Mouse (Mus musculus): Measurements from ENCODE around the gene Anxa4. TPM values are rescaled to one million over a fixed set of nuclear protein-coding genes. Genes with fewer than 3 reads are reported as not detected.

Gene Anxa4
- polyA plus RNA-seq, 1 experiment from 2014 or later, result 90.4 TPM

DNA sequence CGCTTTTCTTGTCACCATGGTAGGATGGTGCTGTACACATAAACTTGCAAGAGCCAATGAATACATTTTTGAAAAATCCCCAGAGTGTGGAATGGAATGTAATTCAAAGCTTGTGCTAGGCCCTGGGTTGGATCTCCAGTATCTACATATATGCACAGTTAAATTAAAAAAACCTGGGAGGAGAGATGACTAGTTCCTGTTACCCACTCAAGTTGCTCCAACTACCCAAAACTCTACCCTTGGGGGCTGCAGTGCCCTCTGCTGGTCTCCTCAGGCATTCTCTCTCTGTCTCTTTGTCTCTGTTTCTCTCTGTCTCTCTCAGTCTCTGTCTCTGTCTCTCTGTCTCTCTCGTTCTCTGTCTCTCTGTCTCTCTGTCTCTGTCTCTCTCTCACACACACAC, 34.0 kb upstream of the Anxa4 start:
- DNase-seq (no peak), ATAC-seq (ENCODE audit: insufficient read depth) (no peak)
- no peak overlapping the region for H3K9ac ChIP-seq
- no peaks in the 10 kb centered on the region for H3K36me3 ChIP-seq (ENCODE audit: insufficient read depth)
- H3K9me3 ChIP-seq (ENCODE audit: low read depth, low read length), result no peaks in the 10 kb centered on the region
- H3K4me2 ChIP-seq, result no peak overlapping the region
- no peak overlapping the region for H3K4me3 ChIP-seq (ENCODE audit: low read depth, low read length)
- WGBS, result 86% methylated on average over 2 of the region's 2 CpGs
- H3K27me3 ChIP-seq (ENCODE audit: insufficient read depth, low read length), result no peaks in the 10 kb centered on the region; the same call in 1 of the 2 replicates
- H3K27ac ChIP-seq (ENCODE audit: low read depth), result no peak overlapping the region
- peak; percentile 25 for TF ChIP-seq CTCF (IDR thresholded peaks at IDR 0.05; ENCODE audit: low read depth)
- H3K4me1 ChIP-seq (ENCODE audit: insufficient read depth), result 0 out of 2 replicates have a peak, but pooled peaks cover 2% of the 10 kb centered on the region

DNA sequence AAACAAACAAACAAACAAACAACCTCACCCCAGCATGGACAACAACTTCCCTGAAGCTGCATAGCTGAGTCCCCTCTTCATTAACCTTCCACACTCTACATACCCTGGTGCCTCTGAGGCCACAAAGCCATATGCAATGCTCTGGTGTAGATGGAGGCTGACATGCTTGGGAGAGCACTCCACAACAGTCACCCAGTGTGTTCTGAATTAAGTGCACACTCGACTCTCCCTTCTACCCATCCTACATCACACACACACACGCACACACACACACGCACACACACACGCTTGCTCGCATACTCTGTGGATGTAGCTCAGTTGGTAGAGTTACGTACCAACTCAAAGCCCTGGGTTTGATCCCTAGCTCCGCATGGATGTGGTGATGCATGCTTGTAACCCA, 31.0 kb upstream of the Anxa4 start:
- H3K9ac ChIP-seq, result no peak overlapping the region
- H3K27me3 ChIP-seq (ENCODE audit: insufficient read depth, low read length), result no peaks in the 10 kb centered on the region; the same call in 1 of the 2 replicates
- H3K27ac ChIP-seq (ENCODE audit: low read depth), result no peak overlapping the region
- WGBS, result 89% methylated on average over 7 of the region's 7 CpGs
- H3K9me3 ChIP-seq (ENCODE audit: low read depth, low read length), result no peaks in the 10 kb centered on the region
- no peaks in the 10 kb centered on the region for H3K36me3 ChIP-seq (ENCODE audit: insufficient read depth)
- no peak overlapping the region for H3K4me2 ChIP-seq
- H3K4me3 ChIP-seq (ENCODE audit: low read depth, low read length), result no peak overlapping the region
- no peak for DNase-seq
- TF ChIP-seq CTCF (IDR thresholded peaks at IDR 0.05; ENCODE audit: low read depth), result no peak
- 0 out of 2 replicates have a peak, but pooled peaks cover 5% of the 10 kb centered on the region for H3K4me1 ChIP-seq (ENCODE audit: insufficient read depth)
- ATAC-seq (ENCODE audit: insufficient read depth), result no peak

GRCm38 (mm10) chr6:86823824-86824223, 30.4 kb upstream of the Anxa4 start:
- Histone ChIP-seq H3K27me3 (ENCODE audit: insufficient read depth, low read length) (no peaks in the 10 kb centered on the region; the same call in 1 of the 2 replicates), H3K4me3 (ENCODE audit: low read depth, low read length) (no peak overlapping the region), H3K4me2 (no peak overlapping the region), H3K36me3 (ENCODE audit: insufficient read depth) (no peaks in the 10 kb centered on the region), H3K9ac (no peak overlapping the region), H3K9me3 (ENCODE audit: low read depth, low read length) (no peaks in the 10 kb centered on the region), H3K4me1 (ENCODE audit: insufficient read depth) (0 out of 2 replicates have a peak, but pooled peaks cover 5% of the 10 kb centered on the region), H3K27ac (ENCODE audit: low read depth) (no peak overlapping the region)
- no peak for ATAC-seq (ENCODE audit: insufficient read depth)
- 33% methylated on average over 10 of the region's 10 CpGs for WGBS
- TF ChIP-seq CTCF (IDR thresholded peaks at IDR 0.05; ENCODE audit: low read depth), result no peak
- peak; percentile 16 for DNase-seq

GRCm38 (mm10) chr6:86823051-86823431, 29.7 kb upstream of the Anxa4 start:
- H3K9me3 ChIP-seq (ENCODE audit: low read depth, low read length), result no peaks in the 10 kb centered on the region
- DNase-seq, result no peak
- no peak for TF ChIP-seq CTCF (IDR thresholded peaks at IDR 0.05; ENCODE audit: low read depth)
- H3K4me3 ChIP-seq (ENCODE audit: low read depth, low read length), result no peak overlapping the region; the same call in 1 of the 2 replicates
- no peaks in the 10 kb centered on the region; the same call in 1 of the 2 replicates for H3K27me3 ChIP-seq (ENCODE audit: insufficient read depth, low read length)
- H3K9ac ChIP-seq, result no peak overlapping the region
- WGBS, result 25% methylated on average over 9 of the region's 9 CpGs
- 0 out of 2 replicates have a peak, but pooled peaks cover 5% of the 10 kb centered on the region for H3K4me1 ChIP-seq (ENCODE audit: insufficient read depth)
- no peak overlapping the region for H3K27ac ChIP-seq (ENCODE audit: low read depth)
- H3K4me2 ChIP-seq, result peak overlapping the region; percentile 55; the same call in 1 of the 2 replicates
- no peaks in the 10 kb centered on the region for H3K36me3 ChIP-seq (ENCODE audit: insufficient read depth)
- ATAC-seq (ENCODE audit: insufficient read depth), result no peak

DNA sequence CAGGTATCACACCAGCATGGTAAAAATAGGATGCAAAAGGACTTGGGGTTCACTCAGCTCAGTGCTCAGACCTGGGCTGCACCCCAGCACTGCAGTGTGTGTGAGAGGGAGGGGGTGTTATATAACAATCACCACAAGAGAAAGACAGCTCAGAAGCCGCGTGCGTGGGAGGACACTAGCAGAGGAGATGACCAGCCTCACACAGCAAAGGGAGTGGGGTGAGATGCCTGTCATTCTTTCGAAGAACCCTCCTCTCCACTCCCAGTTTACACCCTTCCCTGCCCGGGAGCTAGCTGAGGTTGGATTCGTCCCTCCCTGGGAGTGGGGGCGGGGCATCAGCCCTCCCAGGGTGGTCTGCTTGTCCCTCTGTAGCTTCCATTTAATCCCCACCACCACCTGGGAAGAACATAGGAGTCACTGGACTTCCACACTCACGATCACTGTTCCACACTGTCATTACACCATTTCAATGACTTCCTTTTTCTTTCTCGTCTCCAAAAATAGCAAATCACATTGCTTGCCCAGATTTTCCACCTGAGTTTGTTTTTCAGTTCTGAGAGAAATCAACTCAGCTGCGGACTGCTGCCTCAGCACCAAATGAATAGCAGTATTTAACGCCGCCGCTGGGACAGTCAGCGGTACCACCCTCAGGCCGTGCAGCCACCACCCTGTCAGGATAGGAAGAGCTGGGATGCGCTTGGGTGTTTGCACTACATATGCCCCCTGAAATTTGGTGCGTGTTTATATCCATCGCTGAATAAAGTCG, 29.1 kb upstream of the Anxa4 start:
- Histone ChIP-seq H3K9me3 (ENCODE audit: low read depth, low read length) (no peaks in the 10 kb centered on the region), H3K4me2 (peak overlapping the region; percentile 55), H3K9ac (no peak overlapping the region), H3K27me3 (ENCODE audit: insufficient read depth, low read length) (no peaks in the 10 kb centered on the region; the same call in 1 of the 2 replicates), H3K4me1 (ENCODE audit: insufficient read depth) (0 out of 2 replicates have a peak, but pooled peaks cover 5% of the 10 kb centered on the region), H3K4me3 (ENCODE audit: low read depth, low read length) (peak overlapping the region; percentile 13; the same call in 1 of the 2 replicates), H3K27ac (ENCODE audit: low read depth) (no peak overlapping the region), H3K36me3 (ENCODE audit: insufficient read depth) (no peaks in the 10 kb centered on the region)
- 2% methylated on average over 19 of the region's 19 CpGs for WGBS
- no peak for TF ChIP-seq CTCF (IDR thresholded peaks at IDR 0.05; ENCODE audit: low read depth)
- peak; percentile 54; the same call in 1 of the 2 replicates for ATAC-seq (ENCODE audit: insufficient read depth)
- DNase-seq, result peak; percentile 37

- Histone ChIP-seq H3K27me3 (ENCODE audit: insufficient read depth, low read length) (no peaks in the 10 kb centered on the region; the same call in 1 of the 2 replicates), H3K27ac (ENCODE audit: low read depth) (no peak overlapping the region), H3K36me3 (ENCODE audit: insufficient read depth) (no peaks in the 10 kb centered on the region), H3K9me3 (ENCODE audit: low read depth, low read length) (no peaks in the 10 kb centered on the region), H3K9ac (no peak overlapping the region), H3K4me2 (no peak overlapping the region), H3K4me3 (ENCODE audit: low read depth, low read length) (no peak overlapping the region), H3K4me1 (ENCODE audit: insufficient read depth) (0 out of 2 replicates have a peak, but pooled peaks cover 5% of the 10 kb centered on the region)
- DNase-seq, result no peak
- no peak for ATAC-seq (ENCODE audit: insufficient read depth)
- 57% methylated on average over 7 of the region's 7 CpGs for WGBS
- peak; percentile 56 for TF ChIP-seq CTCF (IDR thresholded peaks at IDR 0.05; ENCODE audit: low read depth)
Measured at GRCm38 (mm10) chr6:86820690-86821089, 27.3 kb upstream of the Anxa4 start.

GRCm38 (mm10) chr6:86819926-86820325, 26.5 kb upstream of the Anxa4 start:
- peaks cover 7% of the 10 kb centered on the region; the same call in 1 of the 2 replicates for H3K4me1 ChIP-seq (ENCODE audit: insufficient read depth)
- H3K4me2 ChIP-seq, result no peak overlapping the region
- 73% methylated on average over 5 of the region's 5 CpGs for WGBS
- no peaks in the 10 kb centered on the region for H3K9me3 ChIP-seq (ENCODE audit: low read depth, low read length)
- no peak overlapping the region for H3K27ac ChIP-seq (ENCODE audit: low read depth)
- H3K9ac ChIP-seq, result no peak overlapping the region
- no peak overlapping the region for H3K4me3 ChIP-seq (ENCODE audit: low read depth, low read length)
- TF ChIP-seq CTCF (IDR thresholded peaks at IDR 0.05; ENCODE audit: low read depth), result no peak
- no peak for DNase-seq
- H3K36me3 ChIP-seq (ENCODE audit: insufficient read depth), result no peaks in the 10 kb centered on the region
- H3K27me3 ChIP-seq (ENCODE audit: insufficient read depth, low read length), result no peaks in the 10 kb centered on the region; the same call in 1 of the 2 replicates
- ATAC-seq (ENCODE audit: insufficient read depth), result no peak

All from lung, embryonic 14.5 days (tissue).